8 mouse cellular contexts compared by ENCODE assay signal in genomic region chr6:29473941-29474691, GRCm38 (mm10). TPM values are rescaled to one million over a fixed set of nuclear protein-coding genes. Genes with fewer than 3 reads are reported as not detected.
DNase-seq lines count a peak whose midpoint lies in the region; ATAC-seq and TF ChIP-seq lines count a peak whose summit lies in the region.

No protein-coding gene starts in this region.

- H3K27ac ChIP-seq in forebrain, embryonic 13.5 days: no peak overlapping the region; the same call in 1 of the 2 replicates
- no peak overlapping the region for H3K27ac ChIP-seq in liver, embryonic 15.5 days (replicated peaks)
- no peak overlapping the region for H3K27ac ChIP-seq in neural tube, embryonic 11.5 days (ENCODE audit: low read depth, low read length)
- H3K27ac ChIP-seq in stomach, embryonic 16.5 days (ENCODE audit: low read length): no peak overlapping the region

- peak; percentile 95 for ATAC-seq in forebrain, embryonic 13.5 days
- peak; percentile 91 for ATAC-seq in liver, embryonic 15.5 days (ENCODE audit: insufficient read depth)
- ATAC-seq in neural tube, embryonic 11.5 days (ENCODE audit: insufficient read depth, low FRiP score, low TSS enrichment): peak; percentile 90
- peak; percentile 96 for ATAC-seq in stomach, embryonic 16.5 days (ENCODE audit: insufficient read depth, low FRiP score)

- no peak for TF ChIP-seq CTCF in E14TG2a.4 (conservative IDR thresholded peaks at IDR 0.05; ENCODE audit: low read length)

- peak overlapping the region; percentile 87 for H3K4me3 ChIP-seq in E14TG2a.4 (replicated peaks; ENCODE audit: low read length)
- peak overlapping the region; percentile 46 for H3K4me3 ChIP-seq in forebrain, embryonic 13.5 days
- peak overlapping the region; percentile 60 for H3K4me3 ChIP-seq in liver, embryonic 15.5 days (replicated peaks)
- H3K4me3 ChIP-seq in neural tube, embryonic 11.5 days (ENCODE audit: low read depth, low read length): peak overlapping the region; percentile 36
- H3K4me3 ChIP-seq in stomach, embryonic 16.5 days (replicated peaks; ENCODE audit: low read length): peak overlapping the region; percentile 56

- intact Hi-C loops in heart, postnatal 10 days (cut with DNase I): no loop called here

- peaks cover 39% of the 10 kb centered on the region for H3K27me3 ChIP-seq in E14TG2a.4 (ENCODE audit: insufficient read depth, low read length)
- H3K27me3 ChIP-seq in forebrain, embryonic 13.5 days: peaks cover 27% of the 10 kb centered on the region; the same call in 1 of the 2 replicates
- peaks cover 31% of the 10 kb centered on the region for H3K27me3 ChIP-seq in liver, embryonic 15.5 days
- H3K27me3 ChIP-seq in neural tube, embryonic 11.5 days (ENCODE audit: control insufficient read depth, insufficient read depth, low read length): no peaks in the 10 kb centered on the region
- H3K27me3 ChIP-seq in stomach, embryonic 16.5 days (ENCODE audit: control insufficient read depth, insufficient read depth, low read length): no peaks in the 10 kb centered on the region

- peak overlapping the region; percentile 67 for H3K9ac ChIP-seq in forebrain, embryonic 13.5 days
- peak overlapping the region; percentile 42; the same call in 1 of the 2 replicates for H3K9ac ChIP-seq in liver, embryonic 15.5 days
- H3K9ac ChIP-seq in neural tube, embryonic 11.5 days (ENCODE audit: low read length): peak overlapping the region; percentile 26
- H3K9ac ChIP-seq in stomach, embryonic 16.5 days (ENCODE audit: low read length): peak overlapping the region; percentile 67

- H3K4me2 ChIP-seq in forebrain, embryonic 13.5 days: peak overlapping the region; percentile 74
- peak overlapping the region; percentile 85 for H3K4me2 ChIP-seq in liver, embryonic 15.5 days
- H3K4me2 ChIP-seq in neural tube, embryonic 11.5 days (ENCODE audit: low read depth): peak overlapping the region; percentile 54
- peak overlapping the region; percentile 88 for H3K4me2 ChIP-seq in stomach, embryonic 16.5 days (ENCODE audit: low read depth, low read length)

- 2% methylated on average over 33 of the region's 33 CpGs for WGBS in forebrain, embryonic 13.5 days
- WGBS in liver, embryonic 15.5 days (ENCODE audit: insufficient replicate concordance): 4% methylated on average over 33 of the region's 33 CpGs
- 2% methylated on average over 32 of the region's 33 CpGs for WGBS in neural tube, embryonic 11.5 days
- 3% methylated on average over 32 of the region's 33 CpGs for WGBS in stomach, embryonic 16.5 days

- DNase-seq in c-Kit-positive CD71-positive TER-119-positive erythroid progenitor cells, embryonic 14.5 days (ENCODE audit: low spot score): peak; percentile 83
- peak; percentile 71 for DNase-seq in heart, postnatal 10 days
- DNase-seq in kidney, postnatal 36 days: peak; percentile 94 to 95
- DNase-seq in neural tube, embryonic 11.5 days (ENCODE audit: low spot score): peak; percentile 81

- peaks cover 40% of the 10 kb centered on the region for H3K4me1 ChIP-seq in E14TG2a.4 (replicated peaks; ENCODE audit: low read depth, low read length)
- peaks cover 17% of the 10 kb centered on the region for H3K4me1 ChIP-seq in forebrain, embryonic 13.5 days
- peaks cover 19% of the 10 kb centered on the region for H3K4me1 ChIP-seq in liver, embryonic 15.5 days (replicated peaks)
- H3K4me1 ChIP-seq in neural tube, embryonic 11.5 days (ENCODE audit: control insufficient read depth, insufficient read depth, low read length): no peaks in the 10 kb centered on the region
- H3K4me1 ChIP-seq in stomach, embryonic 16.5 days (ENCODE audit: control insufficient read depth, insufficient read depth, low read length): 0 out of 2 replicates have a peak, but pooled peaks cover 4% of the 10 kb centered on the region

- peaks cover 31% of the 10 kb centered on the region for H3K36me3 ChIP-seq in E14TG2a.4 (ENCODE audit: insufficient read depth, low read length)
- H3K36me3 ChIP-seq in forebrain, embryonic 13.5 days (ENCODE audit: poor library complexity, severe bottlenecking): peaks cover 21% of the 10 kb centered on the region
- H3K36me3 ChIP-seq in liver, embryonic 15.5 days (replicated peaks): peaks cover 20% of the 10 kb centered on the region
- H3K36me3 ChIP-seq in neural tube, embryonic 11.5 days (ENCODE audit: control insufficient read depth, insufficient read depth, low read length): peaks cover 5% of the 10 kb centered on the region; the same call in 1 of the 2 replicates
- H3K36me3 ChIP-seq in stomach, embryonic 16.5 days (ENCODE audit: control insufficient read depth, insufficient read depth, low read length): peaks cover 11% of the 10 kb centered on the region; the same call in 1 of the 2 replicates

- no peaks in the 10 kb centered on the region for H3K9me3 ChIP-seq in E14TG2a.4 (ENCODE audit: low read length)
- no peaks in the 10 kb centered on the region for H3K9me3 ChIP-seq in forebrain, embryonic 13.5 days (replicated peaks)
- H3K9me3 ChIP-seq in liver, embryonic 15.5 days (replicated peaks): no peaks in the 10 kb centered on the region
- H3K9me3 ChIP-seq in neural tube, embryonic 11.5 days (ENCODE audit: control insufficient read depth, low read length): no peaks in the 10 kb centered on the region
- H3K9me3 ChIP-seq in stomach, embryonic 16.5 days (replicated peaks; ENCODE audit: control insufficient read depth, low read length): no peaks in the 10 kb centered on the region

RNA-seq across cellular contexts. Expression of gene Atp6v1fnb, which starts 2.9 kb away (rescaled TPM):
- 0.41 and 0.45 TPM in 2 replicates for polyA plus RNA-seq in forebrain, embryonic 13.5 days (2015; fragmentation: Nextera tagmentation; extraction: Ambion mirVana)
- not detected for total RNA-seq in heart, postnatal 10 days (2021)
- not detected in 2 replicates for polyA plus RNA-seq in liver, embryonic 15.5 days (2015; fragmentation: Nextera tagmentation; extraction: Ambion mirVana)
- not detected in 2 replicates for polyA plus RNA-seq in neural tube, embryonic 11.5 days (2014; fragmentation: Nextera tagmentation; extraction: Ambion mirVana)
- polyA plus RNA-seq in stomach, embryonic 16.5 days (2015; fragmentation: Nextera tagmentation; extraction: Ambion mirVana): not detected in 2 replicates

RNA-seq across cellular contexts. Expression of gene Atp6v1f, which starts 6.6 kb away (rescaled TPM):
- polyA plus RNA-seq in forebrain, embryonic 13.5 days (2015; fragmentation: Nextera tagmentation; extraction: Ambion mirVana): 289 and 294 TPM in 2 replicates
- 100 to 1,000 TPM; 118 to 124 TPM for total RNA-seq in heart, postnatal 10 days (2021)
- 125 and 127 TPM in 2 replicates for polyA plus RNA-seq in liver, embryonic 15.5 days (2015; fragmentation: Nextera tagmentation; extraction: Ambion mirVana)
- 194 and 201 TPM in 2 replicates for polyA plus RNA-seq in neural tube, embryonic 11.5 days (2014; fragmentation: Nextera tagmentation; extraction: Ambion mirVana)
- polyA plus RNA-seq in stomach, embryonic 16.5 days (2015; fragmentation: Nextera tagmentation; extraction: Ambion mirVana): 228 and 239 TPM in 2 replicates

RNA-seq across cellular contexts. Expression of gene Kcp, which starts 33.6 kb away (rescaled TPM):
- polyA plus RNA-seq in forebrain, embryonic 13.5 days (2015; fragmentation: Nextera tagmentation; extraction: Ambion mirVana): 6.3 and 8.0 TPM in 2 replicates
- total RNA-seq in heart, postnatal 10 days (2021): 10 to 100 TPM; 18.9 to 19.9 TPM
- 1.6 and 2.9 TPM in 2 replicates for polyA plus RNA-seq in liver, embryonic 15.5 days (2015; fragmentation: Nextera tagmentation; extraction: Ambion mirVana)
- 11.8 and 13.1 TPM in 2 replicates for polyA plus RNA-seq in neural tube, embryonic 11.5 days (2014; fragmentation: Nextera tagmentation; extraction: Ambion mirVana)
- polyA plus RNA-seq in stomach, embryonic 16.5 days (2015; fragmentation: Nextera tagmentation; extraction: Ambion mirVana): 16.9 TPM in 2 replicates

RNA-seq across cellular contexts. Expression of gene Flnc, which starts 41.1 kb away (rescaled TPM):
- polyA plus RNA-seq in forebrain, embryonic 13.5 days (2015; fragmentation: Nextera tagmentation; extraction: Ambion mirVana): 1.5 and 1.6 TPM in 2 replicates
- 100 to 1,000 TPM; 214 to 246 TPM for total RNA-seq in heart, postnatal 10 days (2021)
- 0.91 and 1.1 TPM in 2 replicates for polyA plus RNA-seq in liver, embryonic 15.5 days (2015; fragmentation: Nextera tagmentation; extraction: Ambion mirVana)
- polyA plus RNA-seq in neural tube, embryonic 11.5 days (2014; fragmentation: Nextera tagmentation; extraction: Ambion mirVana): 4.6 and 5.8 TPM in 2 replicates
- 15.8 and 21.8 TPM in 2 replicates for polyA plus RNA-seq in stomach, embryonic 16.5 days (2015; fragmentation: Nextera tagmentation; extraction: Ambion mirVana)

RNA-seq across cellular contexts. Expression of gene Irf5, which starts 52.3 kb away (rescaled TPM):
- polyA plus RNA-seq in forebrain, embryonic 13.5 days (2015; fragmentation: Nextera tagmentation; extraction: Ambion mirVana): 1.0 and 1.2 TPM in 2 replicates
- total RNA-seq in heart, postnatal 10 days (2021): 1 to 10 TPM; 3.4 to 4.7 TPM
- polyA plus RNA-seq in liver, embryonic 15.5 days (2015; fragmentation: Nextera tagmentation; extraction: Ambion mirVana): 10.7 and 11.5 TPM in 2 replicates
- polyA plus RNA-seq in neural tube, embryonic 11.5 days (2014; fragmentation: Nextera tagmentation; extraction: Ambion mirVana): 1.5 and 2.2 TPM in 2 replicates
- polyA plus RNA-seq in stomach, embryonic 16.5 days (2015; fragmentation: Nextera tagmentation; extraction: Ambion mirVana): 14.0 and 14.2 TPM in 2 replicates

Comparison
In these comparisons a context has a peak if more than half of its experiments do, and no peak if none do; other contexts are left out.
1. H3K4me3 ChIP-seq: peak in every context shown above with its lines; median percentile 87 in E14TG2a.4; 60 in liver, embryonic 15.5 days; 56 in stomach, embryonic 16.5 days; 46 in forebrain, embryonic 13.5 days; 36 in neural tube, embryonic 11.5 days.